Mouse (Mus musculus) splenic B cell, adult 2 months (primary cell): ENCODE measurements around the gene Pawr.

ENCODE experiments used
- DNase-seq: peaks from one replicate; pipeline ENCODE4 v3.0.0-alpha.2; 2011; ENCODE audit warnings: low read depth, low spot score
- H3K27me3 ChIP-seq: 2 replicates; pipeline ENCODE4 v1.6.1; 2012; ENCODE audit warnings: mild to moderate bottlenecking, low read length, moderate library complexity, mixed read lengths; ENCODE audit not compliant: control insufficient read depth, poor library complexity, insufficient read depth, severe bottlenecking
- H3K36me3 ChIP-seq: 2 replicates; pipeline ENCODE4 v1.6.1; 2012; ENCODE audit warnings: mild to moderate bottlenecking, low read length, moderate library complexity, mixed read lengths; ENCODE audit not compliant: control insufficient read depth, poor library complexity, insufficient read depth, severe bottlenecking

Gene Pawr

GRCm38 (mm10) chr10:108356601-108357187 is 24.8 kb downstream of the Pawr start:
- no peaks in the 10 kb centered on the region for H3K36me3 ChIP-seq
- no peak for DNase-seq
- no peaks in the 10 kb centered on the region for H3K27me3 ChIP-seq

GRCm38 (mm10) chr10:108359974-108360373 is 28.1 kb downstream of the Pawr start:
- DNase-seq: no peak
- H3K27me3 ChIP-seq: no peaks in the 10 kb centered on the region
- no peaks in the 10 kb centered on the region for H3K36me3 ChIP-seq

DNA sequence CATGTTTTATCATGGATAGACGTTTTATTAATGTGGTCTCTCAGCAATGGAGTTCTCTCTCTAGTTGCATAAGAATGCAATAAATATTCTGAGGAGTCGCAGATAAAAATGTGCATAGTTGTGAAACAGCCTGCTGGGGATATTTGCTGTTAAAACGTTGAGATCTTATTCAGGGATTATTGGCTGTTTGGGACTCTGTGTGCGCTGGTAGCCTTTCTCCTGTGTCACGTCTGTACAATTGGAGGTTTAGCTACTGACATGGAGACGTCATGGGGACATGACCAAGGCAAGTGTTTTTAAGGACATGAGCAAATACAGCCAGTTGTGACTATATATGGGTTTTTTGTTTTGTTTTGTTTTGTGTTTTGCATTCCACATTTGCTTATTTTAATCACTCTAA is 28.9 kb downstream of the Pawr start:
- Histone ChIP-seq H3K27me3 (no peaks in the 10 kb centered on the region), H3K36me3 (no peaks in the 10 kb centered on the region)
- no peak for DNase-seq

DNA sequence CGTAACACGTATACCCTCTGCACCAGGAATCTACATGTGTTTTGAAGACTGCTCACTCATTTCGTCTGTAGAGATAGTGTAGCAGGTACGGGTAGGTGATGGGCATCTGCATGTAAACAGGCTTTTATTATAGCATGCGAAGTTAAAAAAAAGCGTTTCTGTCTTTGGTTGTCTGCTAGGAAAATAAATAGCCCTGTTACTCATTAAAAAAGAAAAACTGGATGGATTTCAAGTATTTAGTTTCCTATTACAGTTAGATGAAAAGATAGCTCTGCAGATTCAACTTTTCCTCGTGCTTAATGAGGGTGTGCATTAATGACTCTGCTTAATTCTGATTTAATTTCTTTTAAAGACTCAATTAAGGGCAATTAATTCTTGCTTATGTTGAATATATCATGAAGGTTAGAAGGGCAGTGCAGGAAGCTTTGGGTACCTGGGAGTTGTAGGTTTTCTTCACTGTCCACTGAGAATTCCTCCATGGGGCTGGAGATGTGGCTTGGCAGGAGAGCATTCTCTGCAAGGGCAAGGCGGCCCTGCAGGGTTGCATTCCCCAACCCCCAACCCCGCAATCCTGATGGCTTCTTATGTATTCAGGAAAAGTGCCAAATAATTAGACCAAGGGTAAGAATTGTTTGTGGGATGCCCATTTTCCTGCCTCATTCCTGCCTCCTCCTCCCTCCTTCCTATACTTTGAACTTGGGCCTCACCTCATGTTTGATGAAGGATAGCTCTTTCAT is 29.7 kb downstream of the Pawr start:
- H3K27me3 ChIP-seq: no peaks in the 10 kb centered on the region
- no peak for DNase-seq
- no peaks in the 10 kb centered on the region for H3K36me3 ChIP-seq

- H3K27me3 ChIP-seq: no peaks in the 10 kb centered on the region
- no peaks in the 10 kb centered on the region for H3K36me3 ChIP-seq
- no peak for DNase-seq
Measured at GRCm38 (mm10) chr10:108363932-108364331, 32.0 kb downstream of the Pawr start.

DNA sequence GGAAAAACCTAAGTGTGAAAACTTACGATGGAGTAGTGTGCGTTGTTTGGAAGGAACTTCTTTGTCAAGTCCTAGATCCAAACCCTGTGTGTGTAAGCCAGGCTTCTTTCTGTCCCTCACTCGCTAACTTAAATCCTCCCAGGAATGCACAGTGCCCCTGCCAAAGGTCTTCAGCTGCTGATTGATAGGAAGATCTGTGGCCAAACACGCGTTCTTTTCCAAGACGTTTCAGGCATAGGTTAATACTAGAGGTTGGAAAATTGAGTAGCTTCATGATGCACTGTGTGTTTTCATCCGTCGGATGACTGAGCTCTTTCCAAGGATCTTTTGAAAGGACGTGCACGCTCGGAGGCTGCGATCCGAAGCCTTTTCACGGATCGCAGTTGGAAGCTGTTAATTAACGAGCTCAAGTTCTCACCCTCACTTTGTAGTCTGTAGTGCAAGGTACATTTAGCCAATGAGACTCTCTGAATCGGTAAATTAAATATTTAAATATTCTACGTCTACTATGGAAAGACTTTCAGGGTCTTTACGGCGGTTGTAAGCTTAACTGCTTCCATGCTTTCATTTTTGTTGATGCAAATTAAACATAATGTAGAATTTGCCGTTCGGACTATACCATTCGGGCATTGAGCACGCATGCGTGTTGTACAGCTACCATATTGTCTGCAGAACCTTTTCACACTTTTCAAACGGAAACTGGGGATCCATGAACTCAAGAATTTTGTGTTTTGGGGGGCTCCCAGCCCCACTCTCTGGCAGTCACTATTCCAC is 33.2 kb downstream of the Pawr start:
- no peak for DNase-seq
- H3K36me3 ChIP-seq: no peaks in the 10 kb centered on the region
- H3K27me3 ChIP-seq: no peaks in the 10 kb centered on the region

- Histone ChIP-seq H3K36me3 (no peaks in the 10 kb centered on the region), H3K27me3 (no peaks in the 10 kb centered on the region)
- DNase-seq: no peak
Measured at GRCm38 (mm10) chr10:108366251-108366650, 34.3 kb downstream of the Pawr start.

GRCm38 (mm10) chr10:108368358-108368757 is 36.4 kb downstream of the Pawr start:
- no peaks in the 10 kb centered on the region for H3K36me3 ChIP-seq
- DNase-seq: no peak
- no peaks in the 10 kb centered on the region for H3K27me3 ChIP-seq

DNA sequence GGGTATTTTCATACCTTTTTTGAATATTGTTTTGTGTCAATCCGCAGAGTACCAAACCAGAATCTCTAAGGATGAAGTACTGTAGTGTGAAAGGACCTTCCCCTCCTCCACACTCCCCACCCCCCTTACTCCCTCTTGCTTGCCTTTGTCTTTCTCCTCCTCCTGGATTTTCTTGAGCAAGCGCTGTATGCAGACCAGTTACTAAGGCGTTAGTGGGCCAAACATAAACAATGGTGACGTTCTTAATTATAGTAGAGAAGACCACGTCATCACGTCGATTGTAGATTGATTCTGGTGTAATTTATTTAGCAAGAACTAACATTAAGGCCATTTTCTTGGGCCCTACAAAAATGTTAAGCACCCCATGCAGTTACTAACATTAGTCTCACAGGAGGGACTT is 40.3 kb downstream of the Pawr start:
- Histone ChIP-seq H3K27me3 (no peaks in the 10 kb centered on the region), H3K36me3 (no peaks in the 10 kb centered on the region)
- DNase-seq: no peak

DNA sequence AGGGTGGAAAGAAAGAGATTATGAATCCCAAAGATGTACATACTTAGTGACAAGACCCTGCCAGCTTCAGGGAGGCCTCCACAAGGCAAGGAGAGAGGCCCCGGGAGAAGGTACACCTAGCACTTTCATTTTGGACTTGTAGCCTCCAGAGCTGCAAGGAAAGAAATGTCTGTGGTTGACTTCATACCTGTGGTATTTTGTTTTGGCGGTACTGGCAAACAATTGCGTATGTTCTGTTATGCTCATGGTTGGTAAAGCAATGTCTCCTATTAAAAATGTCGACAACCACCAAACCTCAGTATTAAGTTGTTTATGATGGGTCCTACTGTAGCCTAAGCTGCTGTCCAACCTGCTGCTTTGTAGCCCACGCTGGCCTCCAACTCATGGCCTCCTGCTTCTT is 40.9 kb downstream of the Pawr start:
- no peaks in the 10 kb centered on the region for H3K36me3 ChIP-seq
- no peak for DNase-seq
- H3K27me3 ChIP-seq: no peaks in the 10 kb centered on the region

DNA sequence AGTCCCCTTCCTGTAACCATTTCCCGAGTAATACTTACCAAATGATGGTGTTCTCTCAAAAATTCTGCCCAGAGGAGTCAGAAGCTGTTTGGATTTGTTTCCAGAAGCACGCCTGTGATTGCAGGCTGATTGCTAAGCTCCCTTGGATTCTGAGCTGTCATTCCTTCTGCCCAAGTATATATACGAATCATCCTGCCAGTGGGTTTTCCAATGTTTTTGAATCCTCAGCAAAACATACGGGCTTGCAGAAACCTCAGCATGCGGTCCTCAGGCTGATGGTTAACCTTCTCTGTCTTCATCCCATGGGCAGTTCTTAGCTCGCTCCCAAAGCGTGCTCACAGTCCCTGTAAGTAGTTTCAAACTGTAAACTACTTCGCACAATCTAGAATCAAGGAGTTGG is 43.9 kb downstream of the Pawr start:
- no peaks in the 10 kb centered on the region for H3K36me3 ChIP-seq
- H3K27me3 ChIP-seq: no peaks in the 10 kb centered on the region
- no peak for DNase-seq

- DNase-seq: no peak
- Histone ChIP-seq H3K36me3 (no peaks in the 10 kb centered on the region), H3K27me3 (no peaks in the 10 kb centered on the region)
Measured at GRCm38 (mm10) chr10:108376366-108376765, 44.4 kb downstream of the Pawr start.

- no peaks in the 10 kb centered on the region for H3K36me3 ChIP-seq
Measured at GRCm38 (mm10) chr10:108377369-108377768, 45.4 kb downstream of the Pawr start.

GRCm38 (mm10) chr10:108378062-108378461 is 46.1 kb downstream of the Pawr start:
- H3K27me3 ChIP-seq: no peaks in the 10 kb centered on the region
- no peaks in the 10 kb centered on the region for H3K36me3 ChIP-seq
- DNase-seq: no peak

More at GRCm38 (mm10) chr10:108377369-108377768, 45.4 kb downstream of the Pawr start:
- H3K27me3 ChIP-seq: no peaks in the 10 kb centered on the region
- no peak for DNase-seq

DNA sequence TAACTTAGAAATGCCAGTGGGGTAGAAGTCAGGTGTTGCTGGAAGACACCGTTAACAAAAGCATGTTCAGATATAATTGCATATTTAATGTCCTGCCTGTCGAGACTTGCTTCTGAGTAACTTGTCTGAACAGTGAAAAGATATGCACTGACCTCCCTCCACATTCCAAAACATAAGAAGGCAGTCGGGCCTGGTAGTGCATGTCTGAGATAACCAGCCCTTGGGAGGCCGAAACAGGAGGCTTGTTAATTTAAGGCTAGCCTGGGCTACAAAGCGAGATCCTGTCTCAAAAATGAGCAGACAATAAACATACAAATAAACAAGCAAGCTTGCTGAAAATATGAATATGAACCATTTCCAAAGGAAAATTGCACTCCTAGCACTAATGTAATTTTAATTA is 46.6 kb downstream of the Pawr start:
- no peaks in the 10 kb centered on the region for H3K36me3 ChIP-seq
- no peak for DNase-seq

More for the DNA sequence above, 46.6 kb downstream of the Pawr start:
- no peaks in the 10 kb centered on the region for H3K27me3 ChIP-seq
